Mouse (Mus musculus) cerebellum, adult 8-10 months (tissue): Measurements from ENCODE around the gene C2cd3.
"Not testable (repeated sequence)": the region's sequence is repeated elsewhere in the genome, so short reads cannot be mapped to it uniquely, and the experiment has no call there.

Experiments used
- DNase-seq: peaks from one replicate; pipeline ENCODE4 v3.0.0; 2022

The C2cd3 gene

DNA sequence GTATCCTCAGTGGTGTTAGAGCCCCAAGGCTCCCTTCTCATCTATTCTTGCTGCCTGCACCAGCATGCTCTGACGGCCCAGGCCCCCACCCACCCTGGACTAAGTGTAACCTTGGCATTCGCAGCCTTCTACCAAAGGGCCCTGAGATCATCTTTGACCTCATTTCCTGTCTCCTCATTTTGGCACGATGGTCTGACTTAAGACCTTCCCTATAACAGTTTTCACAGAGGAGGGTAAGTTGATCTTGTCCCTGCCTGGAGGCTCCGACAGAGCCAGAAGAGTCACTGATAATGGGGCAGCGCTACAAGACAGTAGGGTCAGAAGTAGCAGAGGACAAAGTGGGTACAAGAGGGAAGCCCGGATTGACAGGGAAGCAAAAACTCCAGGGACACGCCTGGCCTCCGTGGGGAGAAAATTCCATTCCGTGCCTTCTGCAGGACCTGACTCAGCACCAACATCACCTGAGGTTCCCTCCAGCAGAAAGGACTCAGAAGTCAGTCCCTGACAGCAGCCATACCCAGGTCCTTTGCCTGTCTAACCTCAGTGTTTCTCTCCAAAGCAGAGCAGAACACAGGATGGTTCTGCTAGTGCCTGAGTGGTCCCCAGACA, 101.9 kb downstream of the C2cd3 start:
- DNase-seq: no peak

DNA sequence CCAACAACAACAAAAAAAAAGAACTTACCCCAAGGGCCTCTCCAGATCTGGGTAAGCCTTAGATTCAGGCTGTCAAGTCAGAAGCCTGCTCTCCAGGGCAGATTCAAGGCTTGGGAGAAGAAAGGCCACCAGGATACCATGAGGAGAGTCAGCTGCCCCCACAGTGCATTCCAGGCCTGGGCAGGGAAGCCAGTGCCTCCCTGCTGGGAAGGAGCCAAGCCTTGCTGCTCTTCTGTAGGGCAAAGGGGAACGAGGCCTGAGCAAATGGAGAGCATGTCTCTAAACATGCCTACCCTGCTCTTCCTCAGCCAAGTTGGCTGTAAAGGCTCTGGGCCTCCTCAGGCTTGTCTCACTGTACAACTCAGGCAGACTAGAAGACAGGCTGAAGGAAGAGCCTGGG, 102.6 kb downstream of the C2cd3 start:
- DNase-seq: no peak

- no peak for DNase-seq
These were observed 107.2 kb downstream of the C2cd3 start for GRCm38 (mm10) chr7:100479100-100479822.

- no peak for DNase-seq
These were observed 107.8 kb downstream of the C2cd3 start for GRCm38 (mm10) chr7:100479823-100480164.

DNA sequence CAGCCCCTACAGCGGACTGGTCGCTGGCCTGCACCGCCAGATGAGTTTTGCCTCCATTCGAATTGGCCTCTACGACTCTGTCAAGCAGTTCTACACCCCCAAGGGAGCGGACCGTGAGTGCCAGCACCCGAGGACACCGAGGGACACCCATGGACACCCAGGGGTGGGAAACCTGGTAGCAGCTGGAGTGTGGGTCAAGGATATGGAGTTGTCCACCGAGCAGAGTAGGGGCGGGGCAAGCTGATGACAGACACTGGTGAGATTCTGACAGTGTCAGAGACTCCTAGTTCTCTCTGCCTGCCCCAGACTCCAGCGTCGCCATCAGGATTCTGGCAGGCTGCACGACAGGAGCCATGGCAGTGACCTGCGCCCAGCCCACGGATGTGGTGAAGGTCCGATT, 108.1 kb downstream of the C2cd3 start:
- no peak for DNase-seq

DNA sequence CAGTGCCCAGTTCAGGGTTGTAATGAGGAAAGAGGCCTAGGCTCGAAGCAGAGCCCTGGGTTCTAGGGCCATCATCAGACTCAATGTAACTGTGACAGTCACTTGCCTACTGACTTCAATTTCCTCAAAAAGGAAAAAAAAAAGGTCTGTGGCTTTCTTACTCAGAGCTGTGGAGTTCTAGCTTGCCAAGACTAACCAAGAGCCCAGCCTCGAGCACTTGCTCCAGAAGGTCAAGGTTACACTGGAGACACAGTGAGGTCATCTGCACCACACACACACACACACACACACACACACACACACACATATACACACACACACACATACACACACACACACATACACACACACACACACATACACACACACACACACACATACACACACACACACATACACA, 110.0 kb downstream of the C2cd3 start:
- not testable (repeated sequence) for DNase-seq

DNA sequence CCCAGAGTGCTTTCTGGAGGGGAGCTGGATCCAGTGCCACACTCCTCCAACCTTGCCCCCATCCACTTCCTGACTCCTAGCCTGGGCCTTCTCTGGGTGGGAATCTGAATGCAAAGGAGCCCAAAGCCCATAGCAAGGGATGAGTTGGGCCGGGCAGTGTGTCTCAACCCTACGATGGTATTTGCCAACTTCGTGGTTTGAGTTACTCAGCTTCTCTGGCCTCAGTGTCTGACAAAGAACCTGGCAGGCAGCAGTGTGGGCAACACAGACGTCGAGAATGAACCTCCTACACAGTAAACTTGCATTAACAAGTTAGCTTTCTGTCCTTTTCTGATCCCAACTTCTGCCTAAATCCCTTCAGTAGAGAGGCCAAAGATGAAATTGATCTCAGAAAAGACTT, 112.5 kb downstream of the C2cd3 start:
- DNase-seq: no peak

GRCm38 (mm10) chr7:100487301-100487700, 115.3 kb downstream of the C2cd3 start:
- DNase-seq: no peak

GRCm38 (mm10) chr7:100488474-100489048, 116.5 kb downstream of the C2cd3 start:
- DNase-seq: no peak

DNA sequence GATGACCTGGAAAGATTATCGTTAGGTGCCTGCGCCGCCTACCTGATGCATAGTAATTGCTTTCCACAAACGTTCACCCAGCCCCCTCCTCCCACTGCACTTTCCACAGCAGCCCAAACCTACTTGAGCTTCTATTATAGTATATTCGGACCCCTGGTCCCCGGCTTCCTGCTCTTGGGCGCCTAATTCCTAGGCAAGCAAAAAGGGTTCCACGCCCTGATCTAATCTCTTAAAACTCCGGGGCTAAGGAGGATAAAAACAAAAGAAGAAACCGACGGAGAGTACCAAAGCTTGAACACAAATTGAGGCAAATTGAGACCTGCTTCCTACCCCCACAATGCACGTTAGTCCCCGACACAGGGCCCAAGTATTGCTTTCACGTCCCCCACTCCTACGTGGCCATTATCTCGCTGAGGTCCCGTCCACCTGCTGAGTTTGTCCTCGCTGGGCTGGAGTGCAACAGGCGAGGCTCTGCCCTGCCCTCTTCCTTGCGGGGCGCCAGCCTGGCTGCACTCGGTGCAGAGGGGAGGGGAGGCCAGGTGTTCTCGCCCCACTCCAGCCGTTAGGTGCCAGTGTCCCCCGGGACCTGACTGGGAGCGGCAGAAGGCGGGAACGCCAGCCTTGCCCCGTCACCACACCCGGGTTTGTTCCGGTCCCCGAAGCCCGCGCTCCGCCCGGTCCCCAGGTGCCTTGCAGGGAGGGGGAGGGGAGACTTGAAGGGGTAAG, 120.5 kb downstream of the C2cd3 start:
- DNase-seq: no peak

DNA sequence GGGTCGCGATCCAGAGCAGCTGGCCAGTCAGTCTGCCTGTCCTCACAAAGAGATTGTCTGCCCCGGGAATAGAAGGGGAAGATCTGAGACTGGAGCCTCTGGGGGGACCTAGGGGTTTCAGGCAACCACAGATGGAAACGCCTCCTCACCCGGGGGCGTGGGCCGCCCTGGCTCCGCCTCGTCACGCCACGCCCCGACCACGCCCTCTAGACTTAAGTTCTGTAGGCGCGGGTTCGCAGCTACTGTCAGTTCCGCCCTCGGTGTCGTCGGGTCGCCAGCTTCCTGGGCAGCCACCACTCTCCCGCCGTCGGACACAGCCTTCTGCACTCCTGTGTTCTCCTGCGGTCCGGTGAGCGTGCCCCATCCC, 121.1 kb downstream of the C2cd3 start, which contains the start of gene Ucp2:
Gene Ucp2 (plus strand): TSS at position 221 of the 367 bp plus-strand sequence.
- DNase-seq: no peak

DNA sequence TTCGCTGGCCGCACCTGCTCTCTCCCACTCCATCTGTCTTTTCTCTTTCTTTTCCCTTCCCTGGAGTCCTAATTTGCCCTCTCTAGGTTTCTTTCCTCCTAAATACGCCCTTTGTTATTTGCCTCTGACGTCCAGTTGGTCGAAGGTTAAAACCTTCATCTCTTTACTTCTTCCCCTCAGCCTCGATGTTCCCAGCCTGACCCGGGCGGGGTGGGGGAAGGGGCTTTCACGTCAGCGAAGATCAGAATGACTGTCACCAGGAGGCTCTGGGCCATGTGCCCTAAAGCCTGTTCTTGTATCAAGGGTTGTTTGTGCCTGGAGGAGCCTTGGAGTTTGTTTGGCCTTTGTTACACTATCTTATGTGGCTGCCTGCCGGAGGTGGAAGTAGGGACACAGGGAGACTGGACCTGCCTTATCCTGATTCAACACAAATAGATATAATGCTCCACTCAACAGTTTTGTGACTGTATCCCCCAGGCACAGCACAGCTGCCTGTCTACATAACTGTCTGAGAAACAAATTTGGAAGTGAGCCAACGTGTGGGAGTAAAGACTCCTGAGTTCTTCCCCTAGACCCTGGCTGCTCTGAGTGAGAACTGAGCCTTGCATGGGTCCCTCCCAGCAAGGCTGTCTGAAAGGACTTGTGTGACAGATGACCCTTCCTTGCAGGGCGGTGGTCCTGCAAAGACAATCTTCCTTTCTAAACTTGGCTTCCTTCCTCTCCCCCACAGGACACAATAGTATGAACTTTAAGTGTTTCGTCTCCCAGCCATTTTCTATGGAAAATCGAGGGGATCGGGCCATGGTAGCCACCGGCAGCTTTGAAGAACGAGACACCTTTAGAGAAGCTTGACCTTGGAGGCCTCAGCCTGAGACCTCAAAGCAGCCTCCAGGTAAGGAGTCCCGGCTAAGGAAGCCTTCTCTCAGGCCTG, 121.7 kb downstream of the C2cd3 start:
- no peak for DNase-seq

DNA sequence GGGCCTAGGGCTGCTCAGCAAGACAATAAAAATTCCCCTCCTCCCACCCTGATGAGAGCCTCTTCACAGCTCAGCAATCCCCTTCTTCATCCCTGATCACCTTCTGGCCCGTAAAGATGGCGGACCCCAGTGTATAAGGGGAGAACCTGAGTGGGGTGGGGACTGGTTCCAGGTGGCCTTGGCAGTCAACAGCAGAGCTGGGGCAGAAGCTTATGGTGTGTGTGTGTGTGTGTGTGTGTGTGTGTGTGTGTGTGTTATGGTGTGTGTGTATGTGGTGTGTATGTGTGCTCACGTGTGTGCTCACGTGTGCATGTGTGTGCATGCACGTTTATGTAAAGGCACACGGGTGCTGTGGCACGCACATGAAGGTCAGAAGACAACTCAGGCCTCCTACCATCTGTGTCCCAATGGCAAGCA, 122.4 kb downstream of the C2cd3 start:
- DNase-seq: no peak

GRCm38 (mm10) chr7:100495042-100495441, 123.0 kb downstream of the C2cd3 start:
- no peak for DNase-seq

- no peak for DNase-seq
These were observed 123.7 kb downstream of the C2cd3 start for GRCm38 (mm10) chr7:100495581-100496251.

DNA sequence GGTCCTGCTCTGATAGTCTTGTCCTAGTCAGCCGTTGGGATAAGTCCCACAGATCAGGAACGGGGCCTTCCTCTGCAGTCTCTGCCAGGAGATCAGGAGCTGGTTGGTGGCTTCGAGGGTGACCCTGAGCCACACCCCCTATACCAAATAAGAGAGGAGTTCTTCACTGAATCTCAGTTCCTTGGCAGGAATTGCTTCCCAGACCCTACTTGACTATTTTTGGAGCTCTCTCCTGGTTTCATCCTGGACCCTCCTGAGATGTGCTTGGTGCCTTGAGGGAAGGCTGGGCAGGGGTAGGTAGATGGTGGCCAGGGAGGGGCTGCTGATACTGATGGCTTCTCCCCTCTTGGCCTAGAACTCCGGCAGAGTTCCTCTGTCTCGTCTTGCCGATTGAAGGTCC, 124.3 kb downstream of the C2cd3 start:
- no peak for DNase-seq

DNA sequence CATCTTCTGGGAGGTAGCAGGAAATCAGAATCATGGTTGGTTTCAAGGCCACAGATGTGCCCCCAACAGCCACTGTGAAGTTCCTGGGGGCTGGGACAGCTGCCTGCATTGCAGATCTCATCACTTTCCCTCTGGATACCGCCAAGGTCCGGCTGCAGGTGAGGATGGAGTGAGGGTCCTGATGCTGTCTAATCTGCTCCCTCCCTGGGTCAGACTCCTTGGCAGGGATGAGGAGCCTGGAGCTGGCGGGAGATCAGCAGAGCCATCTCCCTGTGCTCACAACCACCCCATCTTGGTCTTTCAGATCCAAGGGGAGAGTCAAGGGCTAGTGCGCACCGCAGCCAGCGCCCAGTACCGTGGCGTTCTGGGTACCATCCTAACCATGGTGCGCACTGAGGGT, 124.8 kb downstream of the C2cd3 start:
- no peak for DNase-seq

DNA sequence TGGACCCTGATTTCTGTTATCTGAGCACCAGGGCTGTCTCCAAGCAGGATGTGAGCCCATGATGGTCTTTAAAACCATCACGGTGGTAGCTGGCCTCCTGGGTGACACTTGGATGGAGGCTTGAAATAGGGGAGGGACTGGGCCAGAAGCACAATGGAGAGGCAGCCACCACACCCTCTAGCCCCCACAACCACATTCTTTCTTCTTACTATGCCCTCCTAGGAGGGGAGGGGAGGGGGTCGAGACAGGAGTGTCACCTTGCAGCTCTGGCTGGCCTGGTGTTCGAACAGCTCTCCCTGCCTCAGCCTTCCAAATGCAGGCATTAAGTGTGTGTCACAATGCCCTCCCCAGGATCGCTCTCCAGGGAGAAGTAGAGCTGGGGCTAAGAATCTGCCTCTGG, 125.4 kb downstream of the C2cd3 start:
- no peak for DNase-seq

GRCm38 (mm10) chr7:100497982-100498381, 125.9 kb downstream of the C2cd3 start:
- no peak for DNase-seq

- no peak for DNase-seq
These were observed 127.4 kb downstream of the C2cd3 start for GRCm38 (mm10) chr7:100499465-100499864.

GRCm38 (mm10) chr7:100500276-100500977, 128.4 kb downstream of the C2cd3 start:
- no peak for DNase-seq
